Mouse (Mus musculus) MEL (cell line): Measurements from ENCODE around the gene Fbf1. TPM values are rescaled to one million over a fixed set of nuclear protein-coding genes. Genes with fewer than 3 reads are reported as not detected.

Experiments used
- DNase-seq: peaks from one replicate; pipeline ENCODE4 v3.0.0; 2011; ENCODE audit warnings: low read depth, low spot score
- H3K27ac ChIP-seq: 2 replicates; pipeline ENCODE4 v1.5.1; 2012; ENCODE audit warnings: low read depth, mild to moderate bottlenecking, control low read depth, low read length, moderate library complexity; ENCODE audit not compliant: control insufficient read depth
- H3K27me3 ChIP-seq, 2 experiments: fragments of 150-350 bp in 1 of 2; sonication (generic) in 1 of 2; 2 replicates each; pipeline ENCODE4 v1.6.1; 2012; ENCODE audit warnings: low read length in 2 of 2, mild to moderate bottlenecking in 2 of 2, improper control_type of control experiment in 1 of 2, moderate library complexity in 1 of 2; ENCODE audit not compliant: insufficient read depth in 2 of 2, control insufficient read depth in 1 of 2
- H3K36me3 ChIP-seq, 2 experiments: 2 replicates each; pipeline ENCODE4 v1.6.1; 2012 to 2014; ENCODE audit warnings: low read length in 2 of 2, improper control_type of control experiment in 1 of 2, inconsistent platforms in 1 of 2, mild to moderate bottlenecking in 1 of 2; ENCODE audit not compliant: insufficient read depth in 2 of 2, control insufficient read depth in 1 of 2
- H3K4me1 ChIP-seq, 2 experiments: fragments of 150-350 bp in 1 of 2; sonication (generic) in 1 of 2; 2 replicates each; pipeline ENCODE4 v1.6.1; 2012; ENCODE audit warnings: low read length in 2 of 2, improper control_type of control experiment in 1 of 2, mild to moderate bottlenecking in 1 of 2; ENCODE audit not compliant: insufficient read depth in 2 of 2, control insufficient read depth in 1 of 2
- H3K4me3 ChIP-seq, 2 experiments: fragments of 150-350 bp in 1 of 2; sonication (generic) in 1 of 2; 2 replicates each; pipeline ENCODE4 v1.5.1; 2012; ENCODE audit warnings: low read depth in 2 of 2, low read length in 2 of 2, mild to moderate bottlenecking in 2 of 2, moderate library complexity in 2 of 2, control low read depth in 1 of 2, improper control_type of control experiment in 1 of 2; ENCODE audit not compliant: control insufficient read depth in 1 of 2, insufficient read depth in 1 of 2
- H3K79me2 ChIP-seq: 2 replicates; pipeline ENCODE4 v1.6.1; 2012; ENCODE audit warnings: mild to moderate bottlenecking, low read length, moderate library complexity; ENCODE audit not compliant: control insufficient read depth, poor library complexity, insufficient read depth
- H3K9ac ChIP-seq: 2 replicates; pipeline ENCODE4 v1.6.1; 2012; ENCODE audit warnings: low read depth, mild to moderate bottlenecking, control low read depth, low read length, moderate library complexity; ENCODE audit not compliant: control insufficient read depth, poor library complexity, severe bottlenecking
- H3K9me3 ChIP-seq: fragments of 150-350 bp; sonication (generic); replicated peaks from 2 replicates; pipeline ENCODE4 v1.6.1; 2012; ENCODE audit warnings: mild to moderate bottlenecking, low read length, improper control_type of control experiment, moderate library complexity; ENCODE audit not compliant: insufficient read depth
- BHLHE40 ChIP-seq: IDR thresholded peaks from 2 replicates; pipeline ENCODE4 v1.6.1; 2012; ENCODE audit warnings: low read depth, mild to moderate bottlenecking, inconsistent platforms, low read length, improper control_type of control experiment, borderline replicate concordance
- CTCF ChIP-seq, 3 experiments: IDR thresholded peaks in 2 of 3; conservative IDR thresholded peaks in 1 of 3; 2 replicates each; pipeline ENCODE4 v1.5.1; 2011 to 2012; ENCODE audit warnings: low read length in 3 of 3, low read depth in 2 of 3, mild to moderate bottlenecking in 2 of 3, improper control_type of control experiment in 1 of 3, inconsistent platforms in 1 of 3, mixed read lengths in 1 of 3, moderate library complexity in 1 of 3; ENCODE audit not compliant: control insufficient read depth in 1 of 3, insufficient read depth in 1 of 3, poor library complexity in 1 of 3, severe bottlenecking in 1 of 3
- EP300 ChIP-seq, 2 experiments: IDR thresholded peaks; 2 replicates each; pipeline ENCODE4 v1.6.1; 2011; ENCODE audit warnings: improper control_type of control experiment in 2 of 2, low read length in 2 of 2, low read depth in 1 of 2, mild to moderate bottlenecking in 1 of 2
- ETS1 ChIP-seq: IDR thresholded peaks from 2 replicates; pipeline ENCODE4 v1.6.1; 2012; ENCODE audit warnings: low read depth, mild to moderate bottlenecking, inconsistent platforms, low read length, improper control_type of control experiment, moderate library complexity
- JUND ChIP-seq: IDR thresholded peaks from 2 replicates; pipeline ENCODE4 v1.6.1; 2011; ENCODE audit warnings: low read depth, mild to moderate bottlenecking, improper control_type of control experiment, low read length
- KAT2A ChIP-seq: conservative IDR thresholded peaks from 2 replicates; pipeline ENCODE4 v1.6.1; 2012; ENCODE audit warnings: low read depth, low read length, improper control_type of control experiment, inconsistent platforms
- MAX ChIP-seq: IDR thresholded peaks from 2 replicates; pipeline ENCODE4 v1.6.1; 2011; ENCODE audit warnings: low read length, improper control_type of control experiment
- MAZ ChIP-seq: IDR thresholded peaks from 2 replicates; pipeline ENCODE4 v1.6.1; 2012; ENCODE audit warnings: low read depth, mild to moderate bottlenecking, inconsistent platforms, low read length, improper control_type of control experiment
- MEF2A ChIP-seq: IDR thresholded peaks from 2 replicates; pipeline ENCODE4 v1.6.1; 2014; ENCODE audit warnings: low read depth, mild to moderate bottlenecking, inconsistent platforms, low read length, improper control_type of control experiment; ENCODE audit not compliant: poor library complexity, insufficient replicate concordance, severe bottlenecking; ENCODE audit errors: extremely low read depth
- MYB ChIP-seq: IDR thresholded peaks from 2 replicates; pipeline ENCODE4 v1.6.1; 2011; ENCODE audit warnings: mild to moderate bottlenecking, low read depth, low read length, improper control_type of control experiment
- POLR2A ChIP-seq, 2 experiments: IDR thresholded peaks; 2 replicates each; pipeline ENCODE4 v1.6.1; 2011 to 2012; ENCODE audit warnings: low read length in 2 of 2, mild to moderate bottlenecking in 2 of 2, control low read depth in 1 of 2, improper control_type of control experiment in 1 of 2, low read depth in 1 of 2, moderate library complexity in 1 of 2; ENCODE audit not compliant: control insufficient read depth in 1 of 2, insufficient read depth in 1 of 2, poor library complexity in 1 of 2
- SIN3A ChIP-seq: IDR thresholded peaks from 2 replicates; pipeline ENCODE4 v1.6.1; 2012; ENCODE audit warnings: low read length, improper control_type of control experiment, inconsistent platforms
- SMC3 ChIP-seq: IDR thresholded peaks from 2 replicates; pipeline ENCODE4 v1.6.1; 2011; ENCODE audit warnings: low read depth, low read length, improper control_type of control experiment
- TBP ChIP-seq: IDR thresholded peaks from 2 replicates; pipeline ENCODE4 v1.8.0; 2011; ENCODE audit warnings: low read depth, low read length, improper control_type of control experiment
- UBTF ChIP-seq: IDR thresholded peaks from 2 replicates; pipeline ENCODE4 v1.6.1; 2012; ENCODE audit warnings: low read depth, mild to moderate bottlenecking, inconsistent platforms, low read length, improper control_type of control experiment, moderate library complexity, borderline replicate concordance; ENCODE audit not compliant: insufficient read depth
- USF2 ChIP-seq, 2 experiments: IDR thresholded peaks; 2 replicates each; pipeline ENCODE4 v1.6.1; 2011 to 2012; ENCODE audit warnings: improper control_type of control experiment in 2 of 2, low read length in 2 of 2, borderline replicate concordance in 1 of 2, inconsistent platforms in 1 of 2, low read depth in 1 of 2, mild to moderate bottlenecking in 1 of 2; ENCODE audit not compliant: insufficient read depth in 1 of 2
- polyA plus RNA-seq, 2 experiments: library from polyadenylated mRNA; stranded (reverse) in 1 of 2; unstranded in 1 of 2; fragments of >175 nt in 1 of 2; fragments of >200 nt in 1 of 2; gene quantifications; 2 replicates each; pipeline versions ENCODE4 v1.2.1 to v1.2.4; 2012; ENCODE audit warnings: low replicate concordance in 2 of 2, low read depth in 1 of 2; ENCODE audit not compliant: insufficient read length in 2 of 2, insufficient read depth in 1 of 2, missing spikeins in 1 of 2
- total RNA-seq: library from RNA; depleted of rRNA; stranded (reverse); fragments of 300-350 nt; gene quantifications from 2 replicates; pipeline ENCODE4 v1.2.3, GENCODE M21; 2012

The Fbf1 gene
- total and polyA plus RNA-seq, 3 experiments, result 29.2 to 32.5 TPM; not detected in 1

DNA sequence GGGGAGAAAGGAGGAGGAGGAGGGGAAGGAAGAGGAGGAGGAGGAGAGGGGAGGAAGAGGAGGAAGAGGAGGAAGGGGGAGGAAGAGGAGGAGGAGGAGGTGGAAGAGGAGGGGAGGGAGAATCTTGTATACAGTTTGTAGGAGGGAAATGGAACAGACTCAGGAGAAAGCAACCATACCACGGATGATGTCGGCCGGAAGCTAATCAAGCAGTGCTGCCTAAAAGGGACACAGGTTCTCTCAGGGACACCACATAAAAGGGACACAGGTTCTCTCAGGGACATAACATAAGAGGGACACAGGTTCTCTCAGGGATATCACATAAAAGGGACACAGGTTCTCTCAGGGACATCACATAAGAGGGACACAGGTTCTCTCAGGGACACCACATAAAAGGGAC is 1.2 kb upstream of the Fbf1 start:
- Histone ChIP-seq H3K9ac (no peak overlapping the region), H3K79me2 (peaks cover 7% of the 10 kb centered on the region; the same call in 1 of the 2 replicates), H3K27me3 (no peaks in the 10 kb centered on the region), H3K4me1 (peaks cover 0 to 7% of the 10 kb centered on the region in 2 experiments; a peak in 2 of 4 replicates), H3K9me3 (no peaks in the 10 kb centered on the region), H3K4me3 (no peak overlapping the region), H3K36me3 (peaks cover 4 to 11% of the 10 kb centered on the region in 2 experiments; a peak in 3 of 4 replicates)
- no peak for DNase-seq
- TF ChIP-seq JUND (no peak), TBP (no peak), MAX (no peak), POLR2A (IDR thresholded peaks at IDR 0.05; ENCODE audit: control insufficient read depth in 1 of 2, insufficient read depth in 1 of 2, low read depth in 1 of 2, low read length in 2 of 2, poor library complexity in 1 of 2) (no peak), UBTF (no peak), SIN3A (no peak), MYB (no peak), ETS1 (no peak), MAZ (no peak), SMC3 (no peak), EP300 (IDR thresholded peaks at IDR 0.05; ENCODE audit: low read depth in 1 of 2, low read length in 2 of 2) (no peak), USF2 (IDR thresholded peaks at IDR 0.05; ENCODE audit: borderline replicate concordance in 1 of 2, insufficient read depth in 1 of 2, low read depth in 1 of 2, low read length in 2 of 2) (no peak), KAT2A (no peak), MEF2A (no peak), CTCF (IDR thresholded peaks at IDR 0.05 in 2 of 3, conservative IDR thresholded peaks at IDR 0.05 in 1 of 3; ENCODE audit: control insufficient read depth in 1 of 3, insufficient read depth in 1 of 3, low read depth in 2 of 3, low read length in 3 of 3, poor library complexity in 1 of 3, severe bottlenecking in 1 of 3) (no peak)
- TF ChIP-seq, all 39 proteins: peak for 0
- H3K27ac ChIP-seq, result no peak overlapping the region

DNA sequence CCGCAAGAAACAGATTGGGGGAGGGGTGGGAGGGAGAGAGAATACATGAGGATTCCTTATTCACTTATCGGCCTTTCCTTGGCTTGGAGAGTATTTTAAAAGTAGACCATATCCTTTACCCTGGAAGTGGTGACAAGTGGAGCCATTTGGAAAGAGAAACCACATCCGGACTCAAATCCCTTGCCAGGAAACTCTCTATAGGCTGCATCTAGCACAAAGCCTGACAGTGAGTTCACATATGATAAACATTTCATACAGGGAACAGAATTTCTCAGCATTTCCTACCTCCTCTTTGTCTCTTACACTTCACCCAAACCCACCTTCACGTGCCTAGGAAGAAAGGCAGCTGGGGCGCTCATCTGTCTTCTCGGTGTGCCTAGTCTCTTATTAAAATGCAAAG is 734 bp downstream of the Fbf1 start:
- Histone ChIP-seq H3K4me3 (peak overlapping the region; percentile 75 to 77), H3K36me3 (peaks cover 0 to 11% of the 10 kb centered on the region in 2 experiments; a peak in 2 of 4 replicates), H3K4me1 (peaks cover 0 to 7% of the 10 kb centered on the region in 2 experiments; a peak in 2 of 4 replicates), H3K9me3 (no peaks in the 10 kb centered on the region), H3K79me2 (peaks cover 7% of the 10 kb centered on the region; the same call in 1 of the 2 replicates), H3K27ac (peak overlapping the region; percentile 35), H3K9ac (peak overlapping the region; percentile 78), H3K27me3 (no peaks in the 10 kb centered on the region)
- no peak for DNase-seq
- peak; percentile 71; the same call in 1 of the 2 replicates for TF ChIP-seq BHLHE40
- peak in 1 of 2 experiments; percentile 5; a peak in 1 of 4 replicates for TF ChIP-seq EP300 (IDR thresholded peaks at IDR 0.05; ENCODE audit: low read depth in 1 of 2, low read length in 2 of 2)
- TF ChIP-seq ETS1, result no peak
